Mouse (Mus musculus) midbrain, postnatal 0 days (tissue): ENCODE results near the gene Clca1. TPM values are rescaled to one million over a fixed set of nuclear protein-coding genes. Genes with fewer than 3 reads are reported as not detected.
"Not testable (repeated sequence)": the region's sequence is repeated elsewhere in the genome, so short reads cannot be mapped to it uniquely, and the experiment has no call there.

Experiments used
- ATAC-seq: fragments of 200-750 bp; cut with Nextera tagmentation; 2 replicates; pipeline ENCODE4 v1.8.0; 2017; ENCODE audit warnings: moderate number of reproducible peaks, mild to moderate bottlenecking, moderate TSS enrichment, moderate library complexity; ENCODE audit not compliant: low FRiP score
- DNase-seq: peaks from one replicate; pipeline ENCODE4 v3.0.0-alpha.2; 2015; ENCODE audit warnings: low spot score
- H3K27ac ChIP-seq: fragments of 300-500 bp; sonication (generic); 2 replicates; pipeline ENCODE4 v1.5.1; 2014; ENCODE audit warnings: low read depth, mild to moderate bottlenecking, low read length, mixed read lengths
- H3K27me3 ChIP-seq: fragments of 300-500 bp; sonication (generic); 2 replicates; pipeline ENCODE4 v1.6.1; 2014; ENCODE audit warnings: low read length, control low read depth, mixed read lengths; ENCODE audit not compliant: insufficient read depth
- H3K36me3 ChIP-seq: fragments of 300-500 bp; sonication (generic); 2 replicates; pipeline ENCODE4 v1.6.1; 2014; ENCODE audit warnings: low read length, control low read depth, mixed read lengths; ENCODE audit not compliant: insufficient read depth
- H3K4me1 ChIP-seq: fragments of 300-500 bp; sonication (generic); 2 replicates; pipeline ENCODE4 v1.6.1; 2014; ENCODE audit warnings: mild to moderate bottlenecking, control low read depth, antibody characterized with exemption, low read length, mixed read lengths; ENCODE audit not compliant: insufficient read depth
- H3K4me2 ChIP-seq: fragments of 300-500 bp; sonication (generic); 2 replicates; pipeline ENCODE4 v1.6.1; 2014; ENCODE audit warnings: low read depth, mild to moderate bottlenecking, low read length, mixed read lengths; ENCODE audit not compliant: poor library complexity, severe bottlenecking
- H3K4me3 ChIP-seq: fragments of 300-500 bp; sonication (generic); 2 replicates; pipeline ENCODE4 v1.5.1; 2014; ENCODE audit warnings: low read depth, mild to moderate bottlenecking, low read length, moderate library complexity
- H3K9ac ChIP-seq: fragments of 300-500 bp; sonication (generic); replicated peaks from 2 replicates; pipeline ENCODE4 v1.6.1; 2014; ENCODE audit warnings: mild to moderate bottlenecking, low read length, moderate library complexity, mixed read lengths; ENCODE audit not compliant: poor library complexity, severe bottlenecking
- H3K9me3 ChIP-seq: fragments of 300-500 bp; sonication (generic); 2 replicates; pipeline ENCODE4 v1.6.1; 2016; ENCODE audit warnings: low read length, control low read depth
- CTCF ChIP-seq: IDR thresholded peaks from 2 replicates; pipeline ENCODE4 v1.5.1; 2016; ENCODE audit warnings: antibody characterized with exemption, mild to moderate bottlenecking
- WGBS: fragments of 180-500 bp; shearing (Covaris S2); extraction: QIAGEN DNeasy Blood & Tissue Kit; methylation state at CpG from one replicate; pipeline ENCODE4 v1.1.7; 2014; 5-methylcytosine and 5-hydroxymethylcytosine counted together
- polyA plus RNA-seq: library from polyadenylated mRNA; unstranded; fragments of >200 nt; fragmentation: Nextera tagmentation; extraction: Ambion mirVana; gene quantifications from 2 replicates; pipeline ENCODE4 v1.2.1, GENCODE M21; 2015
- total RNA-seq: library from RNA; depleted of rRNA; stranded (reverse); fragments of >200 nt; gene quantifications from 2 replicates; pipeline ENCODE4 v1.2.3, GENCODE M21; 2014; rRNA removed

Gene Clca1
- total RNA-seq = not detected in 2 replicates
- 0.09 TPM in 1 of 2 replicates, not detected in the other for polyA plus RNA-seq

- no peak for DNase-seq
- Histone ChIP-seq H3K36me3 (no peaks in the 10 kb centered on the region), H3K9ac (no peak within 1 kb of the TSS), H3K9me3 (no peaks in the 10 kb centered on the region), H3K27ac (no peak within 1 kb of the TSS), H3K4me1 (no peaks in the 10 kb centered on the region), H3K27me3 (no peaks in the 10 kb centered on the region), H3K4me3 (no peak within 1 kb of the TSS), H3K4me2 (no peak within 1 kb of the TSS)
- TF ChIP-seq CTCF = no peak
- ATAC-seq = no peak
These were observed at the start of gene Clca1 for GRCm38 (mm10) chr3:145032676-145033075. Gene Clca1, minus strand, starts transcription at chr3:145032776.

- Histone ChIP-seq H3K4me1 (no peaks in the 10 kb centered on the region), H3K9me3 (no peaks in the 10 kb centered on the region), H3K4me3 (no peak overlapping the region), H3K27me3 (no peaks in the 10 kb centered on the region), H3K9ac (no peak overlapping the region), H3K27ac (no peak overlapping the region), H3K4me2 (no peak overlapping the region), H3K36me3 (no peaks in the 10 kb centered on the region)
- TF ChIP-seq CTCF = no peak
- WGBS = 82% methylated on average over 8 of the region's 8 CpGs
- ATAC-seq (no peak), DNase-seq (no peak)
These were observed 48.3 kb upstream of the Clca1 start for GRCm38 (mm10) chr3:145080904-145081303.

- no peak for DNase-seq
- WGBS = 85% methylated on average over 6 of the region's 6 CpGs
- ATAC-seq = no peak
- Histone ChIP-seq H3K4me1 (no peaks in the 10 kb centered on the region), H3K36me3 (no peaks in the 10 kb centered on the region), H3K9me3 (no peaks in the 10 kb centered on the region), H3K9ac (no peak overlapping the region), H3K4me3 (no peak overlapping the region), H3K27me3 (no peaks in the 10 kb centered on the region), H3K4me2 (no peak overlapping the region), H3K27ac (no peak overlapping the region)
- TF ChIP-seq CTCF = no peak
These were observed 45.8 kb upstream of the Clca1 start for GRCm38 (mm10) chr3:145078405-145078804.

- H3K36me3 ChIP-seq = no peaks in the 10 kb centered on the region
- DNase-seq (no peak), ATAC-seq (no peak)
- TF ChIP-seq CTCF = no peak
- H3K27ac ChIP-seq = no peak overlapping the region
- no peak overlapping the region for H3K4me2 ChIP-seq
- 96% methylated on average over 3 of the region's 3 CpGs for WGBS
- H3K4me1 ChIP-seq = no peaks in the 10 kb centered on the region
- no peaks in the 10 kb centered on the region for H3K9me3 ChIP-seq
- no peak overlapping the region for H3K9ac ChIP-seq
- H3K4me3 ChIP-seq = no peak overlapping the region
- no peaks in the 10 kb centered on the region for H3K27me3 ChIP-seq
These were observed 39.8 kb upstream of the Clca1 start for GRCm38 (mm10) chr3:145072339-145072738.

GRCm38 (mm10) chr3:145068964-145069363, 36.4 kb upstream of the Clca1 start:
- ATAC-seq (no peak), DNase-seq (no peak)
- Histone ChIP-seq H3K9me3 (no peaks in the 10 kb centered on the region), H3K4me3 (no peak overlapping the region), H3K36me3 (no peaks in the 10 kb centered on the region), H3K27me3 (no peaks in the 10 kb centered on the region), H3K4me1 (no peaks in the 10 kb centered on the region), H3K9ac (no peak overlapping the region), H3K4me2 (no peak overlapping the region), H3K27ac (no peak overlapping the region)
- WGBS = 75% methylated on average over 4 of the region's 4 CpGs
- TF ChIP-seq CTCF = no peak

- H3K27me3 ChIP-seq, H3K4me2 ChIP-seq, ATAC-seq, H3K27ac ChIP-seq, H3K9me3 ChIP-seq, H3K4me1 ChIP-seq, H3K36me3 ChIP-seq, H3K9ac ChIP-seq, H3K4me3 ChIP-seq, DNase-seq: not testable (repeated sequence)
- WGBS = 95% methylated on average over 3 of the region's 3 CpGs
These were observed 22.6 kb upstream of the Clca1 start for GRCm38 (mm10) chr3:145055138-145055537.
